In genomic region chr11:87519260-87519659, GRCm38 (mm10) we compare ENCODE assay signal across 9 mouse cellular contexts. TPM values are rescaled to one million over a fixed set of nuclear protein-coding genes. Genes with fewer than 3 reads are reported as not detected.
A peak's percentile ranks its signal among the peaks of the same experiment; 100 is the strongest.
DNase-seq lines count a peak whose midpoint lies in the region; ATAC-seq lines count a peak whose summit lies in the region.
"Had no signal": no experiment of that assay in that cellular context is flagged by ENCODE, and none has a peak within 500 bp of the region (broad histone marks: within the 10 kb centered on the region; RNA-seq: fewer than 3 reads in every experiment).

No protein-coding gene starts in this region.

- no peaks in the 10 kb centered on the region for H3K9me3 ChIP-seq in midbrain, embryonic 14.5 days (ENCODE audit: control insufficient read depth, low read length)
- H3K9me3 ChIP-seq in midbrain, embryonic 16.5 days (replicated peaks; ENCODE audit: control insufficient read depth, low read length, poor library complexity, severe bottlenecking): no peaks in the 10 kb centered on the region
- H3K9me3 ChIP-seq in heart, embryonic 12.5 days (replicated peaks): no peaks in the 10 kb centered on the region
- H3K9me3 ChIP-seq in liver, embryonic 13.5 days (replicated peaks): no peaks in the 10 kb centered on the region
- H3K9me3 ChIP-seq in forebrain, embryonic 12.5 days: no peaks in the 10 kb centered on the region
- H3K9me3 ChIP-seq: limb, embryonic 12.5 days had no signal

- H3K27ac ChIP-seq in midbrain, embryonic 14.5 days (replicated peaks; ENCODE audit: low read depth, low read length): no peak overlapping the region
- H3K27ac ChIP-seq in midbrain, embryonic 16.5 days (ENCODE audit: low read length): no peak overlapping the region
- no peak overlapping the region for H3K27ac ChIP-seq in heart, embryonic 12.5 days (ENCODE audit: poor library complexity, severe bottlenecking)
- H3K27ac ChIP-seq in liver, embryonic 13.5 days: no peak overlapping the region
- no peak overlapping the region for H3K27ac ChIP-seq in forebrain, embryonic 12.5 days
- H3K27ac ChIP-seq: limb, embryonic 12.5 days had no signal

- no peak overlapping the region for H3K9ac ChIP-seq in midbrain, embryonic 14.5 days (replicated peaks; ENCODE audit: low read length)
- H3K9ac ChIP-seq in midbrain, embryonic 16.5 days (ENCODE audit: low read depth, low read length): no peak overlapping the region
- no peak overlapping the region for H3K9ac ChIP-seq in heart, embryonic 12.5 days
- no peak overlapping the region for H3K9ac ChIP-seq in liver, embryonic 13.5 days
- no peak overlapping the region for H3K9ac ChIP-seq in forebrain, embryonic 12.5 days
- H3K9ac ChIP-seq: limb, embryonic 12.5 days had no signal

- no peak overlapping the region for H3K4me3 ChIP-seq in midbrain, embryonic 14.5 days (replicated peaks; ENCODE audit: low read depth, low read length)
- no peak overlapping the region for H3K4me3 ChIP-seq in midbrain, embryonic 16.5 days (ENCODE audit: low read depth, low read length)
- H3K4me3 ChIP-seq in heart, embryonic 12.5 days: no peak overlapping the region
- H3K4me3 ChIP-seq in liver, embryonic 13.5 days (replicated peaks): no peak overlapping the region
- H3K4me3 ChIP-seq in forebrain, embryonic 12.5 days (replicated peaks): no peak overlapping the region
- H3K4me3 ChIP-seq: limb, embryonic 12.5 days had no signal

- WGBS in midbrain, embryonic 14.5 days: 8% methylated on average over 2 of the region's 2 CpGs
- WGBS in midbrain, embryonic 16.5 days: 20% methylated on average over 2 of the region's 2 CpGs
- 1% methylated on average over 2 of the region's 2 CpGs for WGBS in heart, embryonic 12.5 days
- 0% methylated on average over 2 of the region's 2 CpGs for WGBS in liver, embryonic 13.5 days (ENCODE audit: insufficient replicate concordance)
- WGBS in forebrain, embryonic 12.5 days: 5% methylated on average over 2 of the region's 2 CpGs

- no peak for ATAC-seq in midbrain, embryonic 14.5 days (ENCODE audit: low FRiP score, low TSS enrichment)
- ATAC-seq in midbrain, embryonic 16.5 days: no peak
- peak; percentile 55; the same call in 1 of the 2 replicates for ATAC-seq in heart, embryonic 12.5 days (ENCODE audit: insufficient number of reproducible peaks, low FRiP score)
- ATAC-seq in liver, embryonic 13.5 days (ENCODE audit: low read depth): peak; percentile 85
- no peak for ATAC-seq in forebrain, embryonic 12.5 days (ENCODE audit: low FRiP score)

- DNase-seq in midbrain, embryonic 14.5 days: peak; percentile 56
- DNase-seq in Muller cell, postnatal 12 days (ENCODE audit: inconsistent ontology term): peak; percentile 55
- peak; percentile 69 for DNase-seq in c-Kit-positive CD71-positive TER-119-positive erythroid progenitor cells, embryonic 14.5 days (ENCODE audit: low spot score)
- DNase-seq in liver, embryonic 13.5 days: peak; percentile 62
- peak; percentile 32 for DNase-seq in skeletal muscle tissue, adult 2 months (ENCODE audit: low read depth, low spot score)

- no peaks in the 10 kb centered on the region for H3K4me1 ChIP-seq in midbrain, embryonic 14.5 days (ENCODE audit: control insufficient read depth, insufficient read depth, low read length)
- no peaks in the 10 kb centered on the region; the same call in 1 of the 2 replicates for H3K4me1 ChIP-seq in midbrain, embryonic 16.5 days (ENCODE audit: control insufficient read depth, insufficient read depth, low read length)
- no peaks in the 10 kb centered on the region for H3K4me1 ChIP-seq in heart, embryonic 12.5 days (replicated peaks)
- H3K4me1 ChIP-seq in liver, embryonic 13.5 days (replicated peaks): peaks cover 20% of the 10 kb centered on the region
- H3K4me1 ChIP-seq in forebrain, embryonic 12.5 days: peaks cover 9% of the 10 kb centered on the region

- no peaks in the 10 kb centered on the region for H3K27me3 ChIP-seq in midbrain, embryonic 14.5 days (ENCODE audit: control insufficient read depth, insufficient read depth, low read length)
- no peaks in the 10 kb centered on the region for H3K27me3 ChIP-seq in midbrain, embryonic 16.5 days (ENCODE audit: control insufficient read depth, insufficient read depth, low read depth, low read length)
- H3K27me3 ChIP-seq in heart, embryonic 12.5 days (replicated peaks): no peaks in the 10 kb centered on the region
- H3K27me3 ChIP-seq in liver, embryonic 13.5 days: no peaks in the 10 kb centered on the region
- H3K27me3 ChIP-seq in forebrain, embryonic 12.5 days: no peaks in the 10 kb centered on the region
- H3K27me3 ChIP-seq: limb, embryonic 12.5 days had no signal

- H3K4me2 ChIP-seq in midbrain, embryonic 14.5 days (ENCODE audit: low read length): no peak overlapping the region
- H3K4me2 ChIP-seq in midbrain, embryonic 16.5 days (ENCODE audit: low read length): no peak overlapping the region
- H3K4me2 ChIP-seq in heart, embryonic 12.5 days: no peak overlapping the region
- H3K4me2 ChIP-seq in liver, embryonic 13.5 days: no peak overlapping the region
- H3K4me2 ChIP-seq in forebrain, embryonic 12.5 days: no peak overlapping the region
- H3K4me2 ChIP-seq: limb, embryonic 12.5 days had no signal

- no peaks in the 10 kb centered on the region for H3K36me3 ChIP-seq in midbrain, embryonic 14.5 days (ENCODE audit: control insufficient read depth, insufficient read depth, low read length)
- no peaks in the 10 kb centered on the region for H3K36me3 ChIP-seq in midbrain, embryonic 16.5 days (ENCODE audit: control insufficient read depth, insufficient read depth, low read length)
- H3K36me3 ChIP-seq in heart, embryonic 12.5 days: no peaks in the 10 kb centered on the region
- no peaks in the 10 kb centered on the region for H3K36me3 ChIP-seq in liver, embryonic 13.5 days
- no peaks in the 10 kb centered on the region for H3K36me3 ChIP-seq in forebrain, embryonic 12.5 days (replicated peaks)
- H3K36me3 ChIP-seq: limb, embryonic 12.5 days had no signal

RNA-seq across cellular contexts. Expression of gene Gm11492, which starts 47.2 kb away (rescaled TPM):
- polyA plus RNA-seq in midbrain, embryonic 14.5 days (2014; fragmentation: Nextera tagmentation; extraction: Ambion mirVana): not detected in 2 replicates
- polyA plus RNA-seq in midbrain, embryonic 16.5 days (2015; fragmentation: Nextera tagmentation; extraction: Ambion mirVana): not detected in 2 replicates
- polyA plus RNA-seq in heart, embryonic 12.5 days (2016; fragmentation: Nextera tagmentation; extraction: Ambion mirVana): not detected in 2 replicates
- polyA plus RNA-seq in liver, embryonic 13.5 days (2015; fragmentation: Nextera tagmentation; extraction: Ambion mirVana): not detected in 2 replicates
- polyA plus RNA-seq in forebrain, embryonic 12.5 days (2016; fragmentation: Nextera tagmentation; extraction: Ambion mirVana): not detected in 2 replicates
- polyA plus RNA-seq: limb, embryonic 12.5 days had no signal

RNA-seq across cellular contexts. Expression of gene Sept4, which starts 49.4 kb away (rescaled TPM):
- polyA plus RNA-seq in midbrain, embryonic 14.5 days (2014; fragmentation: Nextera tagmentation; extraction: Ambion mirVana): 20.0 and 21.5 TPM in 2 replicates
- polyA plus RNA-seq in midbrain, embryonic 16.5 days (2015; fragmentation: Nextera tagmentation; extraction: Ambion mirVana): 32.5 and 33.6 TPM in 2 replicates
- 10.5 and 11.6 TPM in 2 replicates for polyA plus RNA-seq in heart, embryonic 12.5 days (2016; fragmentation: Nextera tagmentation; extraction: Ambion mirVana)
- 11.2 and 14.9 TPM in 2 replicates for polyA plus RNA-seq in liver, embryonic 13.5 days (2015; fragmentation: Nextera tagmentation; extraction: Ambion mirVana)
- 8.1 and 8.3 TPM in 2 replicates for polyA plus RNA-seq in forebrain, embryonic 12.5 days (2016; fragmentation: Nextera tagmentation; extraction: Ambion mirVana)

Comparison
In these comparisons a context has a peak if more than half of its experiments do, and no peak if none do; other contexts are left out.
1. ATAC-seq: peak in heart, embryonic 12.5 days (single experiment) and liver, embryonic 13.5 days (single experiment); none in midbrain, embryonic 14.5 days (single experiment), midbrain, embryonic 16.5 days (single experiment) and forebrain, embryonic 12.5 days (single experiment).
2. Peak in every context shown above with its lines, with median percentiles within 50 percentile points of each other: DNase-seq.